Mouse (Mus musculus): ENCODE measurements around the gene Pola1. TPM values are rescaled to one million over a fixed set of nuclear protein-coding genes. Genes with fewer than 3 reads are reported as not detected.

Gene Pola1
- total RNA-seq (2014; rRNA removed) (5.3 and 5.6 TPM in 2 replicates), polyA plus RNA-seq (2012; rRNA removed) (0.16 and 0.29 TPM in 2 replicates)

DNA sequence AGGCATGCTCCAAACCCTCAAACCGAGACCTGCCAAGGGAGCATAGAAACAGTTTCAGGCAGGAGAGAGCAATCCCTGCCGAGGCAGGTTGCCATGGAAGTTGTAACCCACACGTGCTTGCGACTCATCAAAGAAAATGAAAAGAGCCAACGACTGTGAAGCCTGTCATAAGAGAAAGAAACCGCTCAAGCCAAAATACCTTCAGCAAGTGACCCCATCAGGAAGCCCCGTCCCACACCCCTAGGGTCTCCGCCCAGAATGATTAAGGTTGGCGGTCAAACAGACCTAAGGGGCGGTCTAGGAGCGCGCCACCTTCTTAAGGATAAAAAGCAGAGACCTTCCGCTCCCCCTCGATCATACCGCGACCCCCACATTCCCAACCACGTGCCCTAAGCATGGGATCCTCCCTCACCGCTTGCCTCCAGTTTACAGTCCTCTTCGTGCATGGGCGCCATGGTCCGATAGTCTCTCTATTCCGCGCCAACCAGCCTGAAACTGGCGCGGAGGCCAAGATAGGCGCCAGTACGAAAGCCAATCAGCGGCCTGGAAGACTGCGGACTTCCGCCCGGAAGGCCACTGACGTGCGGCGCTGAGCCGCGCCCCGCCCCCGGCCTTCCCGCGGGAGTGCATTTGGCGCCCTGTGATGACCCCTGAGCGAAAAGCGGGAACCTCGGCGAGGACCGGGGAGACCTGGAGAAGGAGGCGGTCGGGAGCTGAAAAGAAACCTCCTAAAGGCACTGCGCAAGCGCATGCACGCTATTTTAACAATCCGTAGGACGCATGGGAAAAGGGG lies at the start of gene Pola1:
Gene Pola1 (minus strand): TSS at position 499 of the 793 bp plus-strand sequence.
- DNase-seq (ENCODE audit: extremely low read depth, low read depth, low spot score), result peak; percentile 75
- Histone ChIP-seq H3K9ac (ENCODE audit: low read depth, low read length) (peak within 1 kb of the TSS; percentile 57), H3K27me3 (ENCODE audit: control insufficient read depth, insufficient read depth, low read length) (no peaks in the 10 kb centered on the region), H3K79me2 (ENCODE audit: control insufficient read depth, insufficient read depth, low read length) (no peaks in the 10 kb centered on the region), H3K4me1 (ENCODE audit: control insufficient read depth, insufficient read depth, low read length) (no peaks in the 10 kb centered on the region), H3K4me3 (ENCODE audit: insufficient read depth, low read depth, low read length) (peak within 1 kb of the TSS; percentile 67), H3K27ac (replicated peaks; ENCODE audit: insufficient read depth, low read depth, low read length) (peak within 1 kb of the TSS; percentile 72), H3K36me3 (ENCODE audit: control insufficient read depth, insufficient read depth, low read length) (no peaks in the 10 kb centered on the region)
- under 1% methylated on average over 53 of the region's 53 CpGs for WGBS
- 0 out of 2 replicates have a peak, but pooled peaks have one; percentile 16 for TF ChIP-seq POLR2A (IDR thresholded peaks at IDR 0.05; ENCODE audit: extremely low read depth, insufficient read depth, low read length)
- TF ChIP-seq CTCF (IDR thresholded peaks at IDR 0.05; ENCODE audit: low read depth, low read length), result no peak

DNA sequence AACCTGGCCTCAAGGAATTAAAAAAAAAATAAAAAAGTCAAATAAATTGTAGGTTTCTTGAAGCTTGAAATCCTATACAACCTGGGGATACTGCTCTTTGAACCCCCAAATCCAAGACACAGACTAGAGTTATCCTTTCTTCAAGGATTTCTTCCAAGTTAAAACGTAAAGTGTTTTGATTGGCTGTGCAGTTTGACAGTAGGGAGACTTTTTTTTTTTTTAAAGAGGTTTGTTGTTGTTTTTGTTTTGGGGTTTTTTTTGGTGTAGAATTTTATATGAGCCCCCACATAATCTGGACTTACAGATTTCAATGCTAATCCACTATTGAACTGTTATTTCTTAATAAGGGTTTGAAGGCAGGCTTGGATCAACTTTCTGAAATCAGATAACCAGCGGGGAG lies 44.3 kb upstream of the Pola1 start:
- no peaks in the 10 kb centered on the region for H3K36me3 ChIP-seq (ENCODE audit: control insufficient read depth, insufficient read depth, low read length)
- H3K27ac ChIP-seq (replicated peaks; ENCODE audit: insufficient read depth, low read depth, low read length), result no peak overlapping the region
- WGBS, result 71% methylated on average over 2 of the region's 2 CpGs

DNA sequence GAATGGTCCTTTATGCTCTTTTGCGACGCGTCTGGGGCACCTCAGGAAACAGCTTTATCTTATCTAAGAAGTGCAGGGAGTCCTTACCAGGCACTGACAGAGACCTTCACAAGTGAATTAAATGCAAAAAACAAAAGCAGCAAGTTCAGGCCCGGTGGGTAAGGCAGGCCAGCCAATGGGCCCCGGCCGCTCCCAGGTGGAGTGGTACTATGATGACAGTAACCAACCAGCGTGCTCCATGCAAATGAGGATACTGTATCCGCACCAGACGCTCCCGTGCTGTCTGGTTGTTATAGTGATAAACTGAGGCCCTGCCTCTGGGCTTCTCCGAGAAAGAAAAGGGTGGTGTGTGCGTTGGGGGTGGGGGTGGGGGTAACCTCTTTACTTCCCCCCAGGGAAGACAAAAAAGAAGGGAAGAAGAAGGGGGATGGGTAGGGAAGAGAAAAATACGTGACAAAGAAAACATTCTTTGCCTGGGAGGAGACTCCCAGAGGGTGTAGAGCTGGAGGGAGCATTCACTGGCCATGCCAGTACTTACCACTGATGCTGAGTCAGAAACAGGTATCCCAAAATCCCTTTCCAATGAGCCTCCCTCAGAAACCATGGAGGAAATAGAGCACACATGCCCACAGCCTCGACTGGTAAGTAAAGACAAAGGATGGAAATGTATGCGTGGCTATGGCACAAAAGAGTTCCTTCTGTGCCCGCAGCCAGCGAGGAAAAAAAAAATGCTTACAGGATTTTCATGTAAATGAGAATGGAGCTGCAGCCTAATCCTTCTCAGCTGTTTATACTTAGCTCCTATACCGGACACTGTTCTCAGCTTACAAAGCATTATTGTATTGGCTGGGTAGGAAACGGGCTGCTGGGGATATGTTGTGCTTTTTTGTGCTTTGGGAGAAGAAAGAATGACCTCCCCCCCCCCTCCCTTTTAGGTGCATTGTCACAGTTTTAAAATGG lies 43.2 kb upstream of the Pola1 start:
- H3K79me2 ChIP-seq (ENCODE audit: control insufficient read depth, insufficient read depth, low read length), result no peaks in the 10 kb centered on the region
- no peaks in the 10 kb centered on the region for H3K4me1 ChIP-seq (ENCODE audit: control insufficient read depth, insufficient read depth, low read length)
- no peaks in the 10 kb centered on the region for H3K36me3 ChIP-seq (ENCODE audit: control insufficient read depth, insufficient read depth, low read length)
- DNase-seq (ENCODE audit: extremely low read depth, low read depth, low spot score), result no peak
- 7% methylated on average over 19 of the region's 19 CpGs for WGBS
- no peak overlapping the region for H3K27ac ChIP-seq (replicated peaks; ENCODE audit: insufficient read depth, low read depth, low read length)
- no peak overlapping the region for H3K4me3 ChIP-seq (ENCODE audit: insufficient read depth, low read depth, low read length)
- H3K27me3 ChIP-seq (ENCODE audit: control insufficient read depth, insufficient read depth, low read length), result no peaks in the 10 kb centered on the region
- no peak overlapping the region for H3K9ac ChIP-seq (ENCODE audit: low read depth, low read length)
- TF ChIP-seq POLR2A (IDR thresholded peaks at IDR 0.05; ENCODE audit: extremely low read depth, insufficient read depth, low read length), result no peak
- TF ChIP-seq CTCF (IDR thresholded peaks at IDR 0.05; ENCODE audit: low read depth, low read length), result no peak

More for the DNA sequence above, 44.3 kb upstream of the Pola1 start:
- H3K4me3 ChIP-seq (ENCODE audit: insufficient read depth, low read depth, low read length), result no peak overlapping the region
- no peak for TF ChIP-seq POLR2A (IDR thresholded peaks at IDR 0.05; ENCODE audit: extremely low read depth, insufficient read depth, low read length)
- no peak for DNase-seq (ENCODE audit: extremely low read depth, low read depth, low spot score)
- H3K27me3 ChIP-seq (ENCODE audit: control insufficient read depth, insufficient read depth, low read length), result no peaks in the 10 kb centered on the region
- H3K9ac ChIP-seq (ENCODE audit: low read depth, low read length), result no peak overlapping the region
- no peaks in the 10 kb centered on the region for H3K79me2 ChIP-seq (ENCODE audit: control insufficient read depth, insufficient read depth, low read length)
- no peaks in the 10 kb centered on the region for H3K4me1 ChIP-seq (ENCODE audit: control insufficient read depth, insufficient read depth, low read length)

GRCm38 (mm10) chrX:93674432-93674831 lies 42.5 kb upstream of the Pola1 start:
- no peak overlapping the region for H3K4me3 ChIP-seq (ENCODE audit: insufficient read depth, low read depth, low read length)
- WGBS, result 54% methylated on average over 3 of the region's 3 CpGs

DNA sequence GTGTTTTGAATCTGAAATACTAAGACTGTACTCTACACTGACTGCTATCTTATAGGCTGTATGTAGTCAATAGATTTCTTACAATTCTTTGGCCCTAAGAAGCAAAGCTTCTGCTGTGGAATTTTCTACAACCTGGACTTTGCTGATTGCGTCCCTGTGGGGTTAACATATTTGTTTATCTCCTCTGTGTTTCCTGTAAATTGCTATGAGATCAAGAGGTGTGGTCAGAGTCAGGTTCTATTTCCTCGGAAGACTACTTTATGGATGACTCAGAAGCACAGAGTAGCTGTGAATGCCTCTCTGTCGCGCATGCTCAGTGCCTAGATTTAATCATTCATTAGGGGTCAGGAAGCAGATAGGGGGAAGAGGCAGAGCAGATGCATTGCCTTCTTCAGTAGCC lies 32.8 kb upstream of the Pola1 start:
- Histone ChIP-seq H3K9ac (ENCODE audit: low read depth, low read length) (no peak overlapping the region), H3K27me3 (ENCODE audit: control insufficient read depth, insufficient read depth, low read length) (no peaks in the 10 kb centered on the region), H3K4me1 (ENCODE audit: control insufficient read depth, insufficient read depth, low read length) (no peaks in the 10 kb centered on the region), H3K27ac (replicated peaks; ENCODE audit: insufficient read depth, low read depth, low read length) (no peak overlapping the region), H3K36me3 (ENCODE audit: control insufficient read depth, insufficient read depth, low read length) (no peaks in the 10 kb centered on the region), H3K79me2 (ENCODE audit: control insufficient read depth, insufficient read depth, low read length) (no peaks in the 10 kb centered on the region), H3K4me3 (ENCODE audit: insufficient read depth, low read depth, low read length) (no peak overlapping the region)
- TF ChIP-seq CTCF (IDR thresholded peaks at IDR 0.05; ENCODE audit: low read depth, low read length), result no peak
- no peak for TF ChIP-seq POLR2A (IDR thresholded peaks at IDR 0.05; ENCODE audit: extremely low read depth, insufficient read depth, low read length)
- WGBS, result 70% methylated on average over 4 of the region's 4 CpGs
- DNase-seq (ENCODE audit: extremely low read depth, low read depth, low spot score), result no peak

More at GRCm38 (mm10) chrX:93674432-93674831, 42.5 kb upstream of the Pola1 start:
- Histone ChIP-seq H3K9ac (ENCODE audit: low read depth, low read length) (no peak overlapping the region), H3K27me3 (ENCODE audit: control insufficient read depth, insufficient read depth, low read length) (no peaks in the 10 kb centered on the region), H3K4me1 (ENCODE audit: control insufficient read depth, insufficient read depth, low read length) (no peaks in the 10 kb centered on the region), H3K27ac (replicated peaks; ENCODE audit: insufficient read depth, low read depth, low read length) (no peak overlapping the region), H3K79me2 (ENCODE audit: control insufficient read depth, insufficient read depth, low read length) (no peaks in the 10 kb centered on the region), H3K36me3 (ENCODE audit: control insufficient read depth, insufficient read depth, low read length) (no peaks in the 10 kb centered on the region)
- DNase-seq (ENCODE audit: extremely low read depth, low read depth, low spot score), result no peak
- no peak for TF ChIP-seq CTCF (IDR thresholded peaks at IDR 0.05; ENCODE audit: low read depth, low read length)
- no peak for TF ChIP-seq POLR2A (IDR thresholded peaks at IDR 0.05; ENCODE audit: extremely low read depth, insufficient read depth, low read length)
